Mouse (Mus musculus) forebrain, embryonic 11.5 days (tissue): ENCODE data around the gene Dnaaf2. TPM values are rescaled to one million over a fixed set of nuclear protein-coding genes. Genes with fewer than 3 reads are reported as not detected.
"Not testable (repeated sequence)": the region's sequence is repeated elsewhere in the genome, so short reads cannot be mapped to it uniquely, and the experiment has no call there.

Source experiments
- ATAC-seq: fragments of 200-750 bp; cut with Nextera tagmentation; replicated peaks from 2 replicates; pipeline ENCODE4 v1.8.0; 2017; ENCODE audit warnings: moderate TSS enrichment; ENCODE audit not compliant: low FRiP score
- DNase-seq: peaks from one replicate; pipeline ENCODE4 v3.0.0-alpha.2; 2017; ENCODE audit warnings: low spot score
- H3K27ac ChIP-seq: fragments of 300-500 bp; sonication (generic); 2 replicates; pipeline ENCODE4 v1.5.1; 2014; ENCODE audit warnings: low read depth, low read length
- H3K27me3 ChIP-seq: fragments of 300-500 bp; sonication (generic); 2 replicates; pipeline ENCODE4 v1.6.1; 2014; ENCODE audit warnings: mild to moderate bottlenecking, low read length, mixed read lengths; ENCODE audit not compliant: control insufficient read depth, insufficient read depth
- H3K36me3 ChIP-seq: fragments of 300-500 bp; sonication (generic); 2 replicates; pipeline ENCODE4 v1.6.1; 2014; ENCODE audit warnings: mild to moderate bottlenecking, low read length, moderate library complexity, mixed read lengths; ENCODE audit not compliant: control insufficient read depth, insufficient read depth
- H3K4me1 ChIP-seq: fragments of 300-500 bp; sonication (generic); replicated peaks from 2 replicates; pipeline ENCODE4 v1.6.1; 2014; ENCODE audit warnings: low read length, mixed read lengths; ENCODE audit not compliant: control insufficient read depth, insufficient read depth
- H3K4me2 ChIP-seq: fragments of 300-500 bp; sonication (generic); 2 replicates; pipeline ENCODE4 v1.6.1; 2014; ENCODE audit warnings: low read depth, mild to moderate bottlenecking, low read length, moderate library complexity, mixed read lengths; ENCODE audit not compliant: severe bottlenecking
- H3K4me3 ChIP-seq: fragments of 300-500 bp; sonication (generic); 2 replicates; pipeline ENCODE4 v1.5.1; 2014; ENCODE audit warnings: low read depth, low read length
- H3K9ac ChIP-seq: fragments of 300-500 bp; sonication (generic); 2 replicates; pipeline ENCODE4 v1.6.1; 2014; ENCODE audit warnings: low read length
- H3K9me3 ChIP-seq: fragments of 300-500 bp; sonication (generic); 2 replicates; pipeline ENCODE4 v1.6.1; 2016; ENCODE audit warnings: low read length, mixed read lengths; ENCODE audit not compliant: control insufficient read depth
- WGBS: fragments of 180-500 bp; shearing (Covaris S2); extraction: QIAGEN DNeasy Blood & Tissue Kit; methylation state at CpG from one replicate; pipeline ENCODE4 v1.1.7; 2014; 5-methylcytosine and 5-hydroxymethylcytosine counted together
- polyA plus RNA-seq: library from polyadenylated mRNA; unstranded; fragments of >200 nt; fragmentation: Nextera tagmentation; extraction: Ambion mirVana; gene quantifications from 2 replicates; pipeline ENCODE4 v1.2.1, GENCODE M21; 2014

The Dnaaf2 gene
- polyA plus RNA-seq, 1 experiment from 2014 or later = 20.0 TPM

DNA sequence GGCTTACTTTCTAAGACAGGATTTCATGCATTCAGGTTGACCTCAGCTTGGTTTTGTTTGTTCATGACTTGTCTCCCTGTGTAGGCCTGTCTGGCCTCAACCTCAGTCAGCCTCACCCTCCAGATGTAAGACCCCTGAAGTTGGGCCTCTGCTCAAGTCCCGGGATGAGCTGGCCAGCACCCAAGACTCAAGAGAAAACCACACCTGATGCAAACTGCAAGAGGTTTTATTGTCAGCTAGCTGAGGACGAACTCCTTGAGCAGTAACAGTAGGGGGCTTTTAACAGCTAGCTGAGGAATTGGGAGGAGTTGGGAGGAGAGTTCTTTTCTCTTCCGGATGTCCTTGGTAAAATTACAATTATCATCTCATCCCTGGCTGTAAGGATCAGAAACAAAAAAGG, 20.7 kb downstream of the Dnaaf2 start:
- Histone ChIP-seq H3K4me1 (no peaks in the 10 kb centered on the region), H3K9me3 (no peaks in the 10 kb centered on the region), H3K4me3 (no peak overlapping the region), H3K4me2 (no peak overlapping the region), H3K27me3 (no peaks in the 10 kb centered on the region), H3K9ac (no peak overlapping the region), H3K36me3 (no peaks in the 10 kb centered on the region; the same call in 1 of the 2 replicates), H3K27ac (no peak overlapping the region)
- WGBS = 90% methylated on average over 3 of the region's 3 CpGs
- DNase-seq (no peak), ATAC-seq (no peak)

DNA sequence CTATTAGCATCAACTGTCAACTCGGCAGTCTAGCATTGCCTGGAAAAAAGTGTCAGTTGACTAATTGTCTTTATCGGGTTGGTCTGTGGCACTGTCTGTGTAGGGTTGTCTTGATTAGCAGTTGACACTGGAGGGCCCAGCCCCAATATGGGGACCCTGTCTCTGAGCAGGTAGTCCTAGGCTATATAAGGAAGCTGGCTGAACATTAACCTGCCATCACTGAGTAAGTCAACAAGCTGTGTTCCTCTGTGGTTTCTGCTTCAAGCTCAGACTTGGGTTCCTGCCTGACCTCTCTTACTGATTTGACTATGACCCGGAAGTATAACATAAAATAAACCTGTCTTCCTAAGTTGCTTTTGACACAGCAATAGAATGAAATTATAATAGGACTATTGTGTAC, 22.3 kb downstream of the Dnaaf2 start:
- H3K27me3 ChIP-seq = no peaks in the 10 kb centered on the region
- ATAC-seq = no peak
- no peak overlapping the region for H3K9ac ChIP-seq
- H3K36me3 ChIP-seq = no peaks in the 10 kb centered on the region; the same call in 1 of the 2 replicates
- no peak overlapping the region for H3K4me2 ChIP-seq
- WGBS = 91% methylated on average over 3 of the region's 3 CpGs
- no peak overlapping the region for H3K4me3 ChIP-seq
- no peak overlapping the region for H3K27ac ChIP-seq
- no peaks in the 10 kb centered on the region for H3K9me3 ChIP-seq
- H3K4me1 ChIP-seq = no peaks in the 10 kb centered on the region
- DNase-seq = no peak

DNA sequence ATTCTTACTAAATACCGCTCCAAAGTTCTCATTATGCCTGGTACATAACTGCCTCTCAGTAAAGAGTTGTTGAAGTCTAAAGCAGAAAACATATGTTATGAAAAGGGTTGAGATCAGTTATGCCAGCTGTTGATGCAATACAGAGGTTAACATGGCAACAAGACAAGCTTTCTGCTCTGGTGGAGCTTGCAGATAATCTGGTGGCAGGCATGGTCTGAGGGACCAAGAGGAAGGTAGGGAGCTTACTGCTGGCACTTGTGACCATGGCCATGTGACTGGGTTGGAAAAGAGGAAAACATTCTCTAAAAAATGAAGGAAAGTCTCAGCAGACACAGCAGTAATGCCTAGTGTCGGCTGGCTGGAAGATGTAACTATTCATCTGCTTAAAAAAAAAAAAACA, 26.9 kb downstream of the Dnaaf2 start:
- Histone ChIP-seq H3K36me3 (no peaks in the 10 kb centered on the region; the same call in 1 of the 2 replicates), H3K9me3 (no peaks in the 10 kb centered on the region), H3K4me3 (no peak overlapping the region), H3K9ac (no peak overlapping the region), H3K27ac (no peak overlapping the region), H3K4me1 (no peaks in the 10 kb centered on the region; the same call in 1 of the 2 replicates), H3K4me2 (no peak overlapping the region), H3K27me3 (no peaks in the 10 kb centered on the region)
- DNase-seq = no peak
- no peak for ATAC-seq
- WGBS = 89% methylated on average over 2 of the region's 2 CpGs

DNA sequence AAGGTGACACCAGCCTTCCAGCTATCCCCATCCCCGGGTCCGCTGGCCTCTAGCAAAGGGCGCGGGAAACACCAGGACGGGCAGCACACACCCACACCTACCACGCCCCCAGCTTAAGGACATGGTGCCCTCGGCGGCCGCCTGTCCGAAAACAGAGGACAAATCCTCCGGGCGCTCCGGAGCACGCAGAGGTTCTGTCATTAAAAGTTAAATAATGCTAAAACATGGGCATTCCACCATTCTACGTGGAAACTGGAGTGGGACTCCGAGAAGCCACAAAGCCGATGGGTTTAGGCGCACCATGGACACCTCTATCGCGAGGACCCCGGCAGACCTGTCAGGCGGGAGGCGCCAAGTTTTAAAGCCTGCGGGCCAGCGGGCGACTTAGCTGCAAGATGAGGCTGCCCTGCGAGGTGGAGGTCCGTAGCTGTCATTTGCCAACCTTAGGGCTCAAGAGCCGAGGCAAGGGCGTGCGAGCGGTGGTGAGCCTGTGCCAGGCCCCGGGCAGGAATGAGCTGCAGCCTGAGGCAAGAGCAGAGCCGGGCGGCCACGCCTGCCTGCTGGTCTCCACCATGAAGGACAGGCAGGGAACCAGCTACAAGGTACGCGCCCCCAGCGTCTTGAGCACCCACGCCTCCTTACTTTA, 29.6 kb downstream of the Dnaaf2 start, which contains the start of gene Lrr1:
TSS of gene Lrr1 (plus strand) at position 354 of the 646 bp plus-strand sequence.
- peak; percentile 94 for ATAC-seq
- peak within 1 kb of the TSS; percentile 86 for H3K4me2 ChIP-seq
- H3K4me1 ChIP-seq = no peaks in the 10 kb centered on the region; the same call in 1 of the 2 replicates
- peak within 1 kb of the TSS; percentile 59; the same call in 1 of the 2 replicates for H3K27ac ChIP-seq
- peak within 1 kb of the TSS; percentile 71 for H3K9ac ChIP-seq
- no peaks in the 10 kb centered on the region for H3K9me3 ChIP-seq
- H3K27me3 ChIP-seq = no peaks in the 10 kb centered on the region
- peak; percentile 90 for DNase-seq
- H3K36me3 ChIP-seq = no peaks in the 10 kb centered on the region
- peak within 1 kb of the TSS; percentile 82 for H3K4me3 ChIP-seq
- under 1% methylated on average over 40 of the region's 40 CpGs for WGBS

DNA sequence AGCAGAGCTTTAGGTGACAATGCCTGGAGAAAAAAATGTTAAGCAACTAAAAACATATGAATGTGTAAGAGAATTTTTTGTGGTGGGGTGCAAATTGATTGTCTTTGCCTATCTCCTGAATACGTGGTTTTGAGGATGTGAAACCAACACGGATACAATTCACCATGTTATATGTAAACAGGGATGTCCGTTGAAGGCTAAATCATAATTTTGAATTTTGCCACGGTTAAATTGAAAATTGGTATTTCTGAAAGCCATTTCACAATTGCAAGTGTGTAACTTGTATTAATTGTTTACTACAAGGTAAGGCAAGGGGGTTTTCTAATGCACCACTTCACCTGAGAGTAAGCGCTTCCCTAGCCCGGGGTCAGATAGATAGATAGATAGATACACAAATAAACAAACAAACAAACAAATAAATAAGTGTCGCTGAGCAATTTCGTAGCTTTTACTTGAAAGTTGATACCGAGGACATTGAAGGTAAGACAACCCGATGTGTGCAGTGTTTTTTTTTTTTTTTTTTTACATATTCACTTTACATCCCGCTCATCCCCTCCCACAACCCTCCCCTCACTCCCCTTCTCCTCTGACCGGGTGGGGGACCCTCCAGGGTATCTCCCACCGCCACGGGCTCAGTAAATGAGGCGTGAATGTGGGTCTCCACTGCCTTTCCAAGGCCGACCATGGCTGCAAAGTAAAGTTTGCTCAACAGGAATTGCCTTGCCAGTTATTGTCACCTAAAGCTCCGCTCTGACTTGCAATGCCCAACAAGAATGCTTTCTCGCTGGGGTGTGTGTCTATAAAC, 30.4 kb downstream of the Dnaaf2 start:
- Histone ChIP-seq H3K36me3 (no peaks in the 10 kb centered on the region), H3K27ac (no peak overlapping the region), H3K4me2 (peak overlapping the region; percentile 86), H3K27me3 (no peaks in the 10 kb centered on the region), H3K4me3 (peak overlapping the region; percentile 82), H3K4me1 (no peaks in the 10 kb centered on the region; the same call in 1 of the 2 replicates), H3K9me3 (no peaks in the 10 kb centered on the region), H3K9ac (peak overlapping the region; percentile 71)
- WGBS = 9% methylated on average over 18 of the region's 18 CpGs
- ATAC-seq (peak; percentile 59), DNase-seq (no peak)

DNA sequence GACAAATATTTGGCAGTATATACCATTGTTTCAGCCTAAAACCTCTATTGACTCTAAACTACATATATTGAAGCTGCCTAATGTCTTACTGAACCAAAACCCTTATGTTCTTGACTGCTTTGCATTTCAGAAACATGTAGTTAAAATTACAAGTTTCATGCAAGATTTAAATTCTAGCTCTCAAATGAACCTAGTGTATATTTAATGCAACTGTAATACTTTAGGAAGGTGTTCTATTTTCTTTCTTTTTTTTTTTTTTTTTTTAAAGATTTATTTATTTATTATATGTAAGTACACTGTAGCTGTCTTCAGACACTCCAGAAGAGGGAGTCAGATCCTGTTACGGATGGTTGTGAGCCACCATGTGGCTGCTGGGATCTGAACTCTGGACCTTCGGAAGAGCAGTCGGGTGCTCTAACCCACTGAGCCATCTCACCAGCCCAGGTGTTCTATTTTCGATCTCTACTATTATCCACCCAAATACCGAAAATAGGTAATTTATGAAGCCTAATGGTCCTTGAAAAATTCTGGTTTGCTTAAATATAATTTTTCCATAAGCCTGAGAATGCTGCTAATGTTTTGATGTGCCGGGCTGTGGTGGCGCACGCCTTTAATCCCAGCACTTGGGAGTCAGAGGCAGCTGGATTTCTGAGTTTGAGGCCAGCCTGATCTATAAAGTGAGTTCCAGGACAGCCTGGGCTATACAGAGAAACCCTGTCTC, 31.2 kb downstream of the Dnaaf2 start:
- not testable (repeated sequence) for H3K36me3 ChIP-seq, H3K9me3 ChIP-seq, H3K9ac ChIP-seq, H3K4me3 ChIP-seq, H3K4me2 ChIP-seq, H3K4me1 ChIP-seq, H3K27me3 ChIP-seq, ATAC-seq, H3K27ac ChIP-seq, DNase-seq
- WGBS = 72% methylated on average over 8 of the region's 8 CpGs

DNA sequence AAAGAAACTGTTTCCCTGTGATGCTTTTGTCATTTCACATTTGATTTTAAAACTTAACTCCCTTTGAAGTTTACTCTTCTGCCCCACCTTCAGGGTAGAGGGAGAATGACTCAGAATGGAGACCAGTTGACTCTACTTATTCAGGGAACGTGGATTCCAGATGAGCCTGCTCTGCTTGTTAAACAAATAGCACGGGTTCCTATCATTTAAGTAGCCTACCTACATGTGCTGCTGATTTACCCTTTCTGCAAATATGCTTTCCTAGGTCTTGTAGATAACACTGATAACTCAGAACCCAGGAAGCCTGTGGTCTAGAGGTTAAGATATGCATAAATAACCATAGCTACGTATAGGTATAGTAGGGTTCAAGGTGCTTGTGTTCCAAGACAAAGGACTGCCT, 33.3 kb downstream of the Dnaaf2 start:
- Histone ChIP-seq H3K36me3 (no peaks in the 10 kb centered on the region), H3K4me3 (no peak overlapping the region), H3K9ac (no peak overlapping the region), H3K27me3 (no peaks in the 10 kb centered on the region), H3K4me2 (no peak overlapping the region), H3K27ac (no peak overlapping the region), H3K4me1 (no peaks in the 10 kb centered on the region; the same call in 1 of the 2 replicates), H3K9me3 (no peaks in the 10 kb centered on the region)
- WGBS = 68% methylated on average over 3 of the region's 3 CpGs
- DNase-seq = no peak
- no peak for ATAC-seq

DNA sequence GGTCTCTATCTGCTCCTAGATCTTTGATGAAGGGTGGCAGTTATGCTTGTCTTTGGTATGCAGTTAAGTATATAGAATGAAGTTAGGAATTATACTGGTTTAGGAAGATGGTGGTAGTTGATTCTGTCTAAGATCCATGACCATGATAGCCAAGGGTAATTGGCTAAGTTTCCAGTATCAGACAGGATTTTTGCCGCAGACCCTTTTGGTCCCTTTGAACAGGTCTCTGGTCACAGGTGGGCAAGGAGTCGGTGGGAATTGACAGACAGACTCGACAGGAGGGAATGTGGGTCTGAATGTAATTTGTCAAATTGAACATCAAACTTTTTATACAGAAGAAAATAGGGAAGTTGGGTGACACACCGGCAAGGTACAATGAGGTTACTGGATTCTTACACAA, 34.6 kb downstream of the Dnaaf2 start:
- H3K4me1 ChIP-seq, H3K9ac ChIP-seq, H3K4me2 ChIP-seq, H3K9me3 ChIP-seq, H3K4me3 ChIP-seq, H3K27me3 ChIP-seq, H3K27ac ChIP-seq, ATAC-seq, H3K36me3 ChIP-seq, DNase-seq: not testable (repeated sequence)
- WGBS = 86% methylated on average over 4 of the region's 4 CpGs
